Mouse (Mus musculus) lung, postnatal 0 days (tissue): ENCODE data around the gene Endou. TPM values are rescaled to one million over a fixed set of nuclear protein-coding genes. Genes with fewer than 3 reads are reported as not detected.

Source experiments
- ATAC-seq: fragments of 200-750 bp; cut with Nextera tagmentation; 2 replicates; pipeline ENCODE4 v1.8.0; 2017; ENCODE audit warnings: moderate library complexity
- DNase-seq: peaks from one replicate; pipeline ENCODE4 v3.0.0-alpha.2; 2016; ENCODE audit warnings: low spot score
- H3K27ac ChIP-seq: fragments of 300-500 bp; sonication (generic); 2 replicates; pipeline ENCODE4 v1.5.1; 2014; ENCODE audit warnings: antibody characterized with exemption, mild to moderate bottlenecking, low read length, mixed read lengths
- H3K27me3 ChIP-seq: fragments of 300-500 bp; sonication (generic); replicated peaks from 2 replicates; pipeline ENCODE4 v1.6.1; 2014; ENCODE audit warnings: low read length, mixed read lengths; ENCODE audit not compliant: insufficient read depth
- H3K36me3 ChIP-seq: fragments of 300-500 bp; sonication (generic); 2 replicates; pipeline ENCODE4 v1.6.1; 2014; ENCODE audit warnings: low read length, mixed read lengths; ENCODE audit not compliant: insufficient read depth
- H3K4me1 ChIP-seq: fragments of 300-500 bp; sonication (generic); 2 replicates; pipeline ENCODE4 v1.6.1; 2014; ENCODE audit warnings: antibody characterized with exemption, low read depth, low read length, mixed read lengths; ENCODE audit not compliant: insufficient read depth
- H3K4me2 ChIP-seq: fragments of 300-500 bp; sonication (generic); replicated peaks from 2 replicates; pipeline ENCODE4 v1.6.1; 2014; ENCODE audit warnings: low read depth, mild to moderate bottlenecking, low read length, moderate library complexity, mixed read lengths
- H3K4me3 ChIP-seq: fragments of 300-500 bp; sonication (generic); 2 replicates; pipeline ENCODE4 v1.5.1; 2014; ENCODE audit warnings: low read depth, low read length
- H3K9ac ChIP-seq: fragments of 300-500 bp; sonication (generic); replicated peaks from 2 replicates; pipeline ENCODE4 v1.6.1; 2014; ENCODE audit warnings: low read depth, mild to moderate bottlenecking
- H3K9me3 ChIP-seq: fragments of 300-500 bp; sonication (generic); 2 replicates; pipeline ENCODE4 v1.6.1; 2016; ENCODE audit warnings: low read length, mixed read lengths
- CTCF ChIP-seq: IDR thresholded peaks from 2 replicates; pipeline ENCODE4 v1.5.1; 2016; ENCODE audit warnings: antibody characterized with exemption, mild to moderate bottlenecking
- EP300 ChIP-seq: IDR thresholded peaks from 2 replicates; pipeline ENCODE4 v1.6.1; 2016; ENCODE audit warnings: antibody characterized with exemption, mild to moderate bottlenecking, control low read depth
- WGBS: fragments of 180-500 bp; shearing (Covaris S2); extraction: QIAGEN DNeasy Blood & Tissue Kit; methylation state at CpG from one replicate; pipeline ENCODE4 v1.1.7; 2014; 5-methylcytosine and 5-hydroxymethylcytosine counted together
- polyA plus RNA-seq: library from polyadenylated mRNA; unstranded; fragments of >200 nt; fragmentation: Nextera tagmentation; extraction: Ambion mirVana; gene quantifications from 2 replicates; pipeline ENCODE4 v1.2.1, GENCODE M21; 2015

The Endou gene
- polyA plus RNA-seq, 1 experiment from 2014 or later, result 2.1 TPM

DNA sequence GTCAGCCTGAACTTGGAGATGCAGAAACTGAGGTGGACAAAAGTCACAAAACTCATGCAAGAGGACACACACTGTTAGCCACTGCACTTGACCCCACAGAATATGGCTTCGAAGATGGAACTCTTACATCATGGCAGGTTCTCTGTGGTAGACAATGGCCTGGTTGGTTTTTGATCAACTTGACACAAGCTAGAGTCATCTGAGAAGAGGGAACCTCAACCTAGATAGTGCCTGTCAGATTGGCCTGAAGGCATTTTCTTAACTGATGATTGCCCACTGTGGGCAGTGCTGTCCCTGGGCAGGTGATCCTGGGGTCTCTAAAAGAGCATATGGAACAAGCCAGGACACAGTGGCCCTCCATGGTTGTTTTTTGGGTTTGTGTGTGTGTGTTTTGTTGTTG is 15.4 kb downstream of the Endou start:
- no peak for ATAC-seq
- 96% methylated on average over 1 of the region's 1 CpGs for WGBS

DNA sequence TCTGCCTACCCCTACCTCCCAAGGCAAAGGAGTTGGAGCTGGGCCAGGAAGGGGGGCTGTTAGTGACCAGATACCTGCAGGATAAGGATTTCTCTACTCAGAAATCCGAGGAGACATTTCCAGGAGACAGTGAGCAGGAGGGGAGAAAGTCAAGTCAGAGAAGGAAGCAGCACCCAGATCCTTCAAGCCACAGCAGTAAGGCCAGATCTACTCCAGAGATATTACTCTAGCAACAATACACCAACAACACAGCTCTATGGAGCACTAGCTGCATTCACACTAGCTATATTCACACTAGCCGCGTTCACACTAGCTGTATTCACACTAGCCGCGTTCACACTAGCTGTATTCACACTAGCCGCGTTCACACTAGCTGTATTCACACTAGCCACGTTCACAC is 16.1 kb downstream of the Endou start:
- ATAC-seq, result no peak
- Histone ChIP-seq H3K27ac (no peak overlapping the region), H3K4me2 (no peak overlapping the region), H3K9ac (no peak overlapping the region), H3K27me3 (no peaks in the 10 kb centered on the region), H3K36me3 (no peaks in the 10 kb centered on the region), H3K9me3 (no peaks in the 10 kb centered on the region), H3K4me1 (peaks cover 9% of the 10 kb centered on the region), H3K4me3 (no peak overlapping the region)
- WGBS, result 84% methylated on average over 8 of the region's 8 CpGs
- TF ChIP-seq EP300, result no peak
- TF ChIP-seq CTCF, result no peak
- DNase-seq, result no peak

More for the DNA sequence above, 15.4 kb downstream of the Endou start:
- no peak for TF ChIP-seq CTCF
- no peak for TF ChIP-seq EP300
- Histone ChIP-seq H3K9ac (no peak overlapping the region), H3K4me3 (no peak overlapping the region), H3K9me3 (no peaks in the 10 kb centered on the region), H3K4me1 (peaks cover 9% of the 10 kb centered on the region), H3K27me3 (no peaks in the 10 kb centered on the region), H3K4me2 (no peak overlapping the region), H3K36me3 (no peaks in the 10 kb centered on the region), H3K27ac (no peak overlapping the region)
- DNase-seq, result no peak

DNA sequence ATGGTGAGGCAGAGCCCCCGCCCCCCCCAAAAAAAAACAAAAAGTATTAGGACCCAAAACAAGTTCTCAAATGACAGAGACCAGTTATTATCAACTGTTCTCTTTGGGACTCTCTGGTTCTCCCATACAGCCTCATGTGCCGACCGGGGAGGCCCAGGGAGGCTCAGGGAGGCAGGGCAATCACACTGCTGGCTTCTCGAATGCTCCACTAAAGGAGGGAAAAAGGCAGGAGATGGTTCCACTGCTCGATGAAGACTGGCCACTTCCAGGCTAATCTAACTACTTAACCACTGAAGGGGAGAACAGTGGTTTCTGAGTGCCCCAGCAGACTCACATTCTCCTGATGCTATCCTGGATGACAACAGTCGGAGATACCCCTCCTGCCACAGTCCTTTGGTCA is 18.6 kb downstream of the Endou start:
- TF ChIP-seq EP300 (no peak), CTCF (no peak)
- no peak overlapping the region for H3K4me3 ChIP-seq

DNA sequence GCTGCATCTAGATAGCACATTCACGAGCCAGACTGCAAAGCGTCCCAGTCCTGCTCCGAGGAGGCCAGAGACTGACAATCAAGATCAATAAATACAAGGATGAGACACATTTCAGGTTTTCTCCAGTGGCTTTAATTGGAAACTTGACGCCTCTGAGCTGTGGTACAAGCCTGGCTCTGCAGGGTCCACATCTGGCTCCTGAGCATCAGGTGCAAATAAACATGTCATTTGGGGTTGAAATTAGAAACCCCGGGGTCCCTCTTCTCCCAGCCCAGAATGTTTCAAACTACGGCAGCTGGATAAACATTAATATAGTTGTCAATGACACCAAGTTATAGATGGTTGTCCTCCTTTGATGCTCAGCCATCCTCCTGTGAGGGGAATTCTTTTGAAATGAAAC is 20.2 kb downstream of the Endou start:
- H3K9ac ChIP-seq, result no peak overlapping the region
- H3K4me2 ChIP-seq, result no peak overlapping the region
- no peaks in the 10 kb centered on the region for H3K36me3 ChIP-seq
- WGBS, result 55% methylated on average over 6 of the region's 6 CpGs
- TF ChIP-seq EP300 (no peak), CTCF (no peak)
- no peak overlapping the region for H3K27ac ChIP-seq
- DNase-seq, result no peak
- no peak for ATAC-seq
- H3K27me3 ChIP-seq, result no peaks in the 10 kb centered on the region
- no peaks in the 10 kb centered on the region for H3K4me1 ChIP-seq
- no peak overlapping the region for H3K4me3 ChIP-seq
- H3K9me3 ChIP-seq, result no peaks in the 10 kb centered on the region

More for the DNA sequence above, 18.6 kb downstream of the Endou start:
- DNase-seq, result no peak
- Histone ChIP-seq H3K4me2 (no peak overlapping the region), H3K9ac (no peak overlapping the region), H3K36me3 (no peaks in the 10 kb centered on the region), H3K27ac (no peak overlapping the region), H3K9me3 (no peaks in the 10 kb centered on the region), H3K27me3 (no peaks in the 10 kb centered on the region), H3K4me1 (0 out of 2 replicates have a peak, but pooled peaks cover 2% of the 10 kb centered on the region)
- WGBS, result 56% methylated on average over 6 of the region's 6 CpGs
- no peak for ATAC-seq

DNA sequence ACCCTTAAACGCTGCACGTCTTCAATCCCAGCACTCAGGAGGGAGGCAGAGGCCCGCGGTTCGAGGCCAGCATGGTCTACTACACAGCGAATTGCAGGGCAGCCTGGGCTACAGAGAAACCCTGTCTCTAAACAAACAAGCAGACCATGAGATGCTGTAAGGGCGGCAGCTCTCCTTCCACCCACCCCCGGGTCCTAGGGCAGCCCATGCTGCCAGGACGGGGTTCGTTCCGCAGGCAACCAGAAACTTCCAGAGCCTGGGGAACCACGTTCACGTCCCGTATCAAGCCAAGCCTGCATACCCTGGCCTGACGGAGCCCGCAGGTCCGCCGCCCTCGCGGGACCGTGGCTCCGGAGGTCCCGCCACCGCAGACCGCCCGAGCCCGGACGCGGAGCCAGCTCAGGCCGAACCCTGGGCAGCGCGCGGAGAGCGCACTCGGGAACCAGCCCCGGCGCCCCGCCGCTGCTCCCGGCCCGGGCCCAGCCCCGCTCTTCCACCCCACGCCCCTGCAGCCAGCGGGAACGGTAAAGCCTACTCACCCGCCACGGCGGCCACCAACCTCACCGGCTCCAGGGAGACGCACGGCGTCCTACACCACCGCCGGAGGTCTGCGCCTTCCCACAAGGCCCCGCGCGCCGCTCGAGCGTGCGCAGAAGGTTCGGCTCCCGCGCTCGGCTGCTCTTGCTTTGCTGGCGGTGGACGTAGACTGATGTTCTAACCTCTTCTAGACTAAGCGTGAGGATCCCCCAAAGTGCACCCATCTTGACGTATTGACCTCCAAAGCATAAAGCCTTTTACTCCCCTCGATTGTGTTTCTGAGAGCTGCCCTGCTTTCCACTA is 25.7 kb downstream of the Endou start, which contains the start of gene Rpap3:
TSS of gene Rpap3 (minus strand) at position 615 of the 840 bp plus-strand sequence.
- TF ChIP-seq EP300, result no peak
- TF ChIP-seq CTCF, result no peak

DNA sequence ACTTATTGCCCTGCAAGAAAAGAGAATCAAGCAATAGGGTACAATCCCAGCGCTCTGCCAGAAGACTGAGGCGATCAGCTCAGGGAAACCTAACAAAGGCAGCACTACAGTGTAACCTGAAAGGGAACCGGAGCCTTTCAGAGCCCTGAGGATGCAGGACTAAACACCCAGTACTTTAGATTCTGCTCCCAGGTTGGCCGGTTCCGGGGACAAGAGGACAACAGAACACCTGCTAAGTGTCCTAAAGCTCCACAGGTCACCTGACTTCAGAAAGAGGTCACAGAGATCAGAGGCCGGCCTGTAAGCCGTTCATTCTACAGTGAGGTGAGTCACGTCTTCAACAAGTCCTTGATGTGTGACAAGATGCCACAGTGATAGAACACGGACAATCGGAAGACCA is 34.5 kb downstream of the Endou start:
- peaks cover 30% of the 10 kb centered on the region; the same call in 1 of the 2 replicates for H3K36me3 ChIP-seq
- TF ChIP-seq EP300 (no peak), CTCF (no peak)
- no peak overlapping the region for H3K27ac ChIP-seq
- H3K9me3 ChIP-seq, result no peaks in the 10 kb centered on the region
- no peak overlapping the region for H3K4me2 ChIP-seq
- 83% methylated on average over 10 of the region's 10 CpGs for WGBS
- no peaks in the 10 kb centered on the region for H3K27me3 ChIP-seq
- ATAC-seq (no peak), DNase-seq (no peak)
- no peak overlapping the region for H3K4me3 ChIP-seq
- no peaks in the 10 kb centered on the region for H3K4me1 ChIP-seq
- no peak overlapping the region for H3K9ac ChIP-seq

More for the DNA sequence above, 25.7 kb downstream of the Endou start, which contains the start of gene Rpap3:
- ATAC-seq, result peak; percentile 96
- DNase-seq, result peak; percentile 86
- Histone ChIP-seq H3K9ac (peak within 1 kb of the TSS; percentile 70), H3K9me3 (no peaks in the 10 kb centered on the region), H3K4me3 (peak within 1 kb of the TSS; percentile 82), H3K4me2 (peak within 1 kb of the TSS; percentile 84), H3K27me3 (no peaks in the 10 kb centered on the region), H3K27ac (peak within 1 kb of the TSS; percentile 47), H3K36me3 (0 out of 2 replicates have a peak, but pooled peaks cover 5% of the 10 kb centered on the region), H3K4me1 (peaks cover 3% of the 10 kb centered on the region; the same call in 1 of the 2 replicates)
- WGBS, result under 1% methylated on average over 61 of the region's 71 CpGs
